Comparison of ENCODE assay signal across 8 mouse cellular contexts in genomic region chr7:73372352-73372970, GRCm38 (mm10). TPM values are rescaled to one million over a fixed set of nuclear protein-coding genes. Genes with fewer than 3 reads are reported as not detected.
DNase-seq lines count a peak whose midpoint lies in the region; ATAC-seq and TF ChIP-seq lines count a peak whose summit lies in the region.

No protein-coding gene starts in this region.

- peak; percentile 59 for ATAC-seq in frontal cortex, adult (ENCODE audit: low TSS enrichment)
- peak; percentile 62 for ATAC-seq in lung, postnatal 0 days
- no peak for ATAC-seq in monocyte, adult 5-6 weeks (replicated peaks; ENCODE audit: insufficient number of reproducible peaks, low FRiP score, low TSS enrichment, poor library complexity, severe bottlenecking)

- 2% methylated on average over 29 of the region's 29 CpGs for WGBS in lung, postnatal 0 days

- DNase-seq in cerebellum, postnatal 36 days: peak; percentile 48 to 59
- no peak for DNase-seq in cerebellum, adult 9-10 months
- DNase-seq in heart, postnatal 36 days: peak; percentile 80 to 85
- DNase-seq in layer of hippocampus, adult 2 months (ENCODE audit: low spot score in 2 of 2): peak; percentile 61 to 67
- peak; percentile 88 for DNase-seq in lung, postnatal 0 days (ENCODE audit: low spot score)
- DNase-seq in right cerebral cortex, adult 18-20 months: peak; percentile 85

- no peaks in the 10 kb centered on the region for H3K9me3 ChIP-seq in lung, postnatal 0 days (ENCODE audit: low read length)

- H3K9ac ChIP-seq in lung, postnatal 0 days (replicated peaks; ENCODE audit: low read depth): no peak overlapping the region

- H3K27me3 ChIP-seq in lung, postnatal 0 days (replicated peaks; ENCODE audit: insufficient read depth, low read length): peaks cover 7% of the 10 kb centered on the region; the same call in 1 of the 2 replicates

- H3K36me3 ChIP-seq in lung, postnatal 0 days (ENCODE audit: insufficient read depth, low read length): no peaks in the 10 kb centered on the region

- H3K27ac ChIP-seq in layer of hippocampus, adult 2 months: peak overlapping the region; percentile 24; the same call in 1 of the 2 replicates
- H3K27ac ChIP-seq in lung, postnatal 0 days (ENCODE audit: low read length): no peak overlapping the region

- TF ChIP-seq CTCF in layer of hippocampus, adult 2 months (conservative IDR thresholded peaks at IDR 0.05): peak; percentile 62
- peak; percentile 56 for TF ChIP-seq CTCF in lung, postnatal 0 days (IDR thresholded peaks at IDR 0.05)

- intact Hi-C loops in heart, postnatal 36 days (cut with DNase I): loop anchor here (10.0 kb wide), 1 partner anchor 428 kb away; no protein-coding TSS in a partner anchor

- peak overlapping the region; percentile 49 for H3K4me3 ChIP-seq in layer of hippocampus, adult 2 months
- peak overlapping the region; percentile 27 for H3K4me3 ChIP-seq in lung, postnatal 0 days (ENCODE audit: low read depth, low read length)

- peak overlapping the region; percentile 50 for H3K4me2 ChIP-seq in lung, postnatal 0 days (replicated peaks; ENCODE audit: low read depth, low read length)

- H3K4me1 ChIP-seq in lung, postnatal 0 days (ENCODE audit: insufficient read depth, low read depth, low read length): peaks cover 14% of the 10 kb centered on the region; the same call in 1 of the 2 replicates

- no peak for TF ChIP-seq EP300 in lung, postnatal 0 days (IDR thresholded peaks at IDR 0.05)

RNA-seq across cellular contexts. Expression of gene Rgma, which starts 2.8 kb away (rescaled TPM):
- total RNA-seq in heart, postnatal 36 days (2021): 10 to 100 TPM; 52.1 to 87.0 TPM
- 10 to 100 TPM; 45.9 to 53.2 TPM for total RNA-seq in layer of hippocampus, adult 2 months (2021)
- 4.8 and 5.9 TPM in 2 replicates for polyA plus RNA-seq in lung, postnatal 0 days (2015; fragmentation: Nextera tagmentation; extraction: Ambion mirVana)
- total RNA-seq in monocyte, adult 5-6 weeks (2017): not detected in 3 replicates

Comparison
In these comparisons a context has a peak if more than half of its experiments do, and no peak if none do; other contexts are left out.
1. RNA of gene Rgma, which starts 2.8 kb away (total RNA-seq): 52.1 to 87.0 TPM in heart, postnatal 36 days and 45.9 to 53.2 TPM in layer of hippocampus, adult 2 months; not detected in monocyte, adult 5-6 weeks; every median in the first group is over 10 times any median in the second.